Mouse (Mus musculus): ENCODE measurements around the gene C1qa.

DNA sequence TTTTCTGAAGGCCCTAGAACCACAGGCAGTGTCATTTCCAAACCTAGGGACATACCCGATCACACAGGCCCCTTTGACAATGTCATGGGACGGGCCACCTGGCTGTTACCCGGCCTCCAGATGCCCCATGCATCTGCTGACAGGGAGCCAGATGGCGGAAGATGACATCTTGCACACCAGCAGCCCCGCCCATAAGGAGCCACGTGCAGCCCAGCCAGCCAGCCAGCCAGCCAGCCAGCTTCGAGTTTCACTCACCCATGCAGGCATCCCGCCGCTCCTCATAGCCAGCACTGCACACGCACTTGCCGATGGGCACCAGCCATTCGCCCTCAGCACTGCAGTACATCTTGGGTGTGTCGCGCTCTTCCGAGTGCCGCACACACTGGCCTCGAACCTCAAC is 46.8 kb upstream of the C1qa start:
- TF ChIP-seq BHLHE40 (IDR thresholded peaks at IDR 0.05; ENCODE audit: low read depth, low read length) = no peak
- TF ChIP-seq CTCF (conservative IDR thresholded peaks at IDR 0.05 in 1 of 2, IDR thresholded peaks at IDR 0.05 in 1 of 2; ENCODE audit: low read depth in 2 of 2, low read length in 2 of 2) = no peak
